Mouse (Mus musculus) embryonic facial prominence, embryonic 12.5 days (tissue): ENCODE measurements around the gene Cul9. TPM values are rescaled to one million over a fixed set of nuclear protein-coding genes. Genes with fewer than 3 reads are reported as not detected.
A peak's percentile ranks its signal among the peaks of the same experiment; 100 is the strongest.
"Not testable (repeated sequence)": the region's sequence is repeated elsewhere in the genome, so short reads cannot be mapped to it uniquely, and the experiment has no call there.

ENCODE experiments used
- ATAC-seq: fragments of 200-750 bp; cut with Nextera tagmentation; 2 replicates; pipeline ENCODE4 v1.8.0; 2017; ENCODE audit not compliant: insufficient number of reproducible peaks, insufficient read depth, low FRiP score, low TSS enrichment
- H3K27ac ChIP-seq: fragments of 300-500 bp; sonication (generic); 2 replicates; pipeline ENCODE4 v1.5.1; 2016; ENCODE audit warnings: mild to moderate bottlenecking
- H3K27me3 ChIP-seq: fragments of 300-500 bp; sonication (generic); 2 replicates; pipeline ENCODE4 v1.6.1; 2016; ENCODE audit warnings: mild to moderate bottlenecking, moderate library complexity
- H3K36me3 ChIP-seq: fragments of 300-500 bp; sonication (generic); 2 replicates; pipeline ENCODE4 v1.6.1; 2016; ENCODE audit warnings: mild to moderate bottlenecking
- H3K4me1 ChIP-seq: fragments of 300-500 bp; sonication (generic); 2 replicates; pipeline ENCODE4 v1.6.1; 2016
- H3K4me2 ChIP-seq: fragments of 300-500 bp; sonication (generic); replicated peaks from 2 replicates; pipeline ENCODE4 v1.6.1; 2016; ENCODE audit warnings: mild to moderate bottlenecking, moderate library complexity
- H3K4me3 ChIP-seq: fragments of 300-500 bp; sonication (generic); 2 replicates; pipeline ENCODE4 v1.5.1; 2016; ENCODE audit warnings: mild to moderate bottlenecking
- H3K9ac ChIP-seq: fragments of 300-500 bp; sonication (generic); 2 replicates; pipeline ENCODE4 v1.6.1; 2016; ENCODE audit warnings: mild to moderate bottlenecking, moderate library complexity
- H3K9me3 ChIP-seq: fragments of 300-500 bp; sonication (generic); 2 replicates; pipeline ENCODE4 v1.6.1; 2016; ENCODE audit warnings: mild to moderate bottlenecking, moderate library complexity
- WGBS: fragments of 180-500 bp; shearing (Covaris S2); methylation state at CpG from one replicate; pipeline ENCODE4 v1.1.7; 2016; 5-methylcytosine and 5-hydroxymethylcytosine counted together
- polyA plus RNA-seq: library from polyadenylated mRNA; unstranded; fragments of >200 nt; fragmentation: Nextera tagmentation; extraction: Ambion mirVana; gene quantifications from 2 replicates; pipeline ENCODE4 v1.2.1, GENCODE M21; 2016

Gene Cul9
- polyA plus RNA-seq, 1 experiment from 2014 or later: 13.4 TPM

DNA sequence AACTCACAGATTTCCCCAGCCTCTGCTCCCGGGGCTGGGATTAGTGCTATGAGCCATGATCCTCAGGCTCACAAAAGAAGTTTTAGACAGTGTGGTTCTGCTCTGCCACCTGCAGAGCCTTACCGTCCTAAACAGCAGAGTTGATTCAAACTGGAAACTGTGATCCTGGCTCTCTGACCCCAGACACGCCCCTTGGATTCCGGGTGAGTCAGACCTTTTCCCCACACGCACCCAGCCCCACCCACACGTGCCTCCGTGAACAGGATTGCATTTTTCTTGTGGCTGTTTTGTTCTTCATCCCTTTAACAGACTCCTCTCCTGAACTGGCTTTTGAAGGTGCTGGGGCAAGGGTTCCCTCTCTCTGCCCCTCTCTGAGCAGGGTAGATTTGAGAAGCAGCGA, 48.2 kb downstream of the Cul9 start:
- H3K36me3 ChIP-seq: peaks cover 28% of the 10 kb centered on the region; the same call in 1 of the 2 replicates
- H3K27ac ChIP-seq: no peak overlapping the region
- peaks cover 10% of the 10 kb centered on the region for H3K4me1 ChIP-seq
- H3K4me3 ChIP-seq: no peak overlapping the region
- H3K27me3 ChIP-seq: 0 out of 2 replicates have a peak, but pooled peaks cover 9% of the 10 kb centered on the region
- 73% methylated on average over 8 of the region's 8 CpGs for WGBS
- no peak for ATAC-seq
- H3K9ac ChIP-seq: 0 out of 2 replicates have a peak overlapping the region, but pooled peaks have one; percentile 5
- H3K9me3 ChIP-seq: no peaks in the 10 kb centered on the region
- peak overlapping the region; percentile 81 for H3K4me2 ChIP-seq

DNA sequence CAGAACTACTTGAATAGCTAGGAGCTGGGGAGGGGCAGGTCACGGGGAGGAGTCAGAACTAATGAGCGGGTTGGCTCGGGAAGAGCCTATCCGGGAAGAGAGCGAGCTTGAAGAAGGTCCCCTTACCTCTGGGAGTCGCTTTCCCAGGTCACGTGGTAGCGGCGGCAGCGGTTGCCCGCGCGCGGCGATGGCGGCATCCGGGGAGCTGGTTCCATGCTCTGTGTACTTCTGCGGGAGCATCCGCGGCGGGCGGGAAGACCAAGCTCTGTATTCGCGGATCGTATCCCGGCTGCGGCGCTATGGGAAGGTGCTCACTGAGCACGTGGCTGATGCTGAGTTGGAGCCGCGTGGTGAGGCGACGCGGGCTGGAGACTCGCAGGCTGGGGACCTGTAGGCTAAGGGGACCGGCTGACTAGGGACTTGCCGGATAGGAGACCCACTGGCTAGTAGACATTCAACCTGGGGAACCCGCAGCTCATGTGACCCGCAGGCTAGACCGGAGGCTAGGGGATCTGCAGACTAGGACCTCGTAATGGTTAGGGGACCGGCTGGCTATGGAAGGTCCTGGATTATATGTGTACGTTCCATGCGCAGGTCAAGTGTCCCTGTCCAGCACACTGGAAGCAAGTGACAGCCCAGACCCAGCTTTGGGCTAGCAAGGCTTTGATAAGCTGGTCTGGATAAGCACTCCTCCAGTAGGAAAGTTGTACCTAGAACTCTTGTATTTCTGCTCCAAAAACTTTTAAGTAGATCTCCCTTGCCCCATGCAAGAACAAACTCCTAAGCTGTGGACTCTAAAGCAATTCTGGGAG, 49.4 kb downstream of the Cul9 start, which contains the start of gene Dnph1:
Gene Dnph1, plus strand, starts transcription at position 89 of the 812 bp plus-strand sequence.
- Histone ChIP-seq H3K4me2 (peak within 1 kb of the TSS; percentile 81), H3K27me3 (0 out of 2 replicates have a peak, but pooled peaks cover 9% of the 10 kb centered on the region), H3K4me1 (peaks cover 10% of the 10 kb centered on the region), H3K36me3 (peaks cover 28% of the 10 kb centered on the region; the same call in 1 of the 2 replicates), H3K9ac (peak within 1 kb of the TSS; percentile 63), H3K27ac (no peak within 1 kb of the TSS), H3K9me3 (no peaks in the 10 kb centered on the region), H3K4me3 (peak within 1 kb of the TSS; percentile 64)
- ATAC-seq: peak; percentile 95
- WGBS: under 1% methylated on average over 44 of the region's 44 CpGs

DNA sequence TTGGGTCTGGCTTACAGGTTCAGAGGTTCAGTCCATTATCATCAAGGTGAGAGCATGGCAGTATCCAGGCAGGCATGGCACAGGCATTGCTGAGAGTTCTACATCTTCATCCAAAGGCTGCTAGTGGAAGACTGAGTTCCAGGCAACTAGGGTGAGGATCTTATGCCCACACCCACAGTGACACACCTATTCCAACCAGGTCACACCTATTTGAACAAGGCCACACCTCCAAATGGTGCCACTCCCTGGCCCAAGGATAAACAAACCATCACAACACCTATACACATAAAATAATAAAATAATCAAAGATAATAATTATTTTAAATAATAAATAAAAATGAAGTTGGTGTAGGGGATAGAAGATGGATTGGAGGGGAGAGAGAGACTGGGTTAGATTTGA, 50.1 kb downstream of the Cul9 start:
- H3K4me1 ChIP-seq, H3K27me3 ChIP-seq, H3K4me3 ChIP-seq, H3K9ac ChIP-seq, ATAC-seq, H3K27ac ChIP-seq, H3K4me2 ChIP-seq, H3K9me3 ChIP-seq: not testable (repeated sequence)
- peaks cover 25% of the 10 kb centered on the region; the same call in 1 of the 2 replicates for H3K36me3 ChIP-seq

DNA sequence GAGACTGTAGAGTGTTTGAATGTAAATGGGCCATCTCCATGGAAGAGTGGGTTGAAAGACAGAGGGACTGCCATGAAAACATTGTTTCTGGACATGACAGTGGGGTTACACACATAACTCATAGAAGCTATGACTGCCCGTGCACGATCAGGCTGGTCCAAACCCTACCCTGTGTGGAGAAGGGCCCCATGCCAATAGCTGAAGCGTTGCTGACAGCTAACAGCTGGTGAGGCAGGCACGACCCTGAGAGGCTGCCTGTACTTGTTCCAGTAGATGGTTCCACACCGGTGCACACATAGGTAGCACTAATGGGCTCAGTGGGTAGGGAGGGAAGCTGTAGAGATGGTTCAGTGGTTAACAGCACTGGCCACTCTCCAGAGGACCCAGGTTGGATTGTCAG, 50.7 kb downstream of the Cul9 start:
- no peak overlapping the region for H3K27ac ChIP-seq
- 83% methylated on average over 5 of the region's 5 CpGs for WGBS
- ATAC-seq: no peak

DNA sequence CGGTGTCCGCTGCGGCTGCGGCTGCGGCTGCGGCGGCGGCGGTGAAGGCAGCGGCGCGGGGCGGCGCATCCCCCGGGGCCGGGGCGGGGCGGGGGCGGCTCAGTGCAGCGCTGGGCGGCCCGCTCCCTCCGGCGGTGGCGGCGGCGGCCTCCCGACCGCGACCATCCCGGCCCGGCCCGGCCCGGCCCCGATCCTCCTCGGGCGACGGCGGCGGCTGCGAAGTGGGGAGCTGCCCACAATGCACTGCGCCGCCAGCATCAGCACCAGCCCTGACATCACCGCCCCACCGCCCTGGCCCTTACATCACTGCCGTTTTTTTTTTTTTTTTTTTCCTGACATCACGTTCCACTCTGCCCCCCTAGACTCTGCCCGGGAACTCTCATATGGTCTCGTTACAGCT, 58.8 kb downstream of the Cul9 start, which contains the start of gene Ttbk1:
Gene Ttbk1, minus strand, starts transcription at position 245 of the 400 bp plus-strand sequence.
- peaks cover 69% of the 10 kb centered on the region for H3K27me3 ChIP-seq
- 0 out of 2 replicates have a peak, but pooled peaks cover 3% of the 10 kb centered on the region for H3K4me1 ChIP-seq
- ATAC-seq: no peak
- H3K4me2 ChIP-seq: peak within 1 kb of the TSS; percentile 73
- no peaks in the 10 kb centered on the region for H3K9me3 ChIP-seq
- WGBS: 1% methylated on average over 6 of the region's 49 CpGs
- H3K4me3 ChIP-seq: peak within 1 kb of the TSS; percentile 47
- no peaks in the 10 kb centered on the region for H3K36me3 ChIP-seq
- no peak within 1 kb of the TSS for H3K27ac ChIP-seq
- peak within 1 kb of the TSS; percentile 53 for H3K9ac ChIP-seq

More for the DNA sequence above, 50.7 kb downstream of the Cul9 start:
- no peaks in the 10 kb centered on the region for H3K9me3 ChIP-seq
- peaks cover 10% of the 10 kb centered on the region for H3K4me1 ChIP-seq
- peaks cover 21% of the 10 kb centered on the region; the same call in 1 of the 2 replicates for H3K36me3 ChIP-seq
- no peak overlapping the region for H3K9ac ChIP-seq
- no peak overlapping the region for H3K4me3 ChIP-seq
- H3K4me2 ChIP-seq: no peak overlapping the region
- 0 out of 2 replicates have a peak, but pooled peaks cover 9% of the 10 kb centered on the region for H3K27me3 ChIP-seq

DNA sequence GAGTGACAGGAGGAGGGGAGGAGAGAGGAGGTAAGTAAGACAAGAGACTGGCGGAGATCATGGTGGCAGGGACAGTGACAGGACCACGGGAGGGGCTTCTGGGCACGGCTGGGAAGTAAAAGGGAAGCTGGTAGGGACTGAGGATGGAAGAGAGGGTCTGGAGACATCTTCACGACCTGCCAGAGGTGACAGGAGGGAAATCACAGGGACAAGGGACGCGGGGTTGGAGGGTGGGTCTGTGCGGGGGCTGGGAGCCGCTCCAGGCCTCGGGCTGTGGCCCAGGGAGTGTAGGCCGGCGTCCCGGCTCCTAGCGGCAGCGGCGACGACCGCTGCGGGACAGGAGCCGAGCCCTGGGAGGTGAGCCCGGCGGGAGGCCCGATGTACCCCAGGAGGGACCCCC, 59.2 kb downstream of the Cul9 start:
- Histone ChIP-seq H3K4me3 (peak overlapping the region; percentile 47), H3K36me3 (no peaks in the 10 kb centered on the region), H3K4me1 (0 out of 2 replicates have a peak, but pooled peaks cover 3% of the 10 kb centered on the region), H3K9me3 (no peaks in the 10 kb centered on the region), H3K4me2 (peak overlapping the region; percentile 73), H3K27me3 (peaks cover 69% of the 10 kb centered on the region), H3K9ac (peak overlapping the region; percentile 53), H3K27ac (no peak overlapping the region)
- WGBS: under 1% methylated on average over 22 of the region's 22 CpGs
- ATAC-seq: no peak

DNA sequence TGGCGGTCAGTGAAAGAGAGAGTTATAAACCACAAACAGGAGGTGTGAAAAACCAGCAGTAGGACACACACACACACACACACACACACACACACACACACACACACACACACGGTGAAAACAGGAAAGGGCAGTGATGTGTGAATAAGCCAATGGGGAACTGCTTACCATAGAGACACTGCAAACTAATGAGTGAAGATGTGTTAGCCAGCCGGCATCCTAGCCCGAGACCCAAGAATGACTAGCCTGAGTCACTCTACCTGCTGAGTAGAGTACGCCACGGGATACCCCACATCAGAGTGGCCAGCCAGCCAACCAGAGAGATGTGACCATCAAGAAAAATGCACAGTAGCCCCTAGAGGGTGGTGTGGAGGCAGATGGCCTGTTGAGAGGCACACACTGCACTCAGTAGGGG, 61.7 kb downstream of the Cul9 start:
- ATAC-seq: no peak
- Histone ChIP-seq H3K4me1 (0 out of 2 replicates have a peak, but pooled peaks cover 3% of the 10 kb centered on the region), H3K9me3 (no peaks in the 10 kb centered on the region), H3K4me3 (no peak overlapping the region), H3K27ac (no peak overlapping the region), H3K36me3 (no peaks in the 10 kb centered on the region), H3K9ac (no peak overlapping the region), H3K4me2 (peak overlapping the region; percentile 48), H3K27me3 (peaks cover 70% of the 10 kb centered on the region)
- WGBS: 10% methylated on average over 6 of the region's 6 CpGs

DNA sequence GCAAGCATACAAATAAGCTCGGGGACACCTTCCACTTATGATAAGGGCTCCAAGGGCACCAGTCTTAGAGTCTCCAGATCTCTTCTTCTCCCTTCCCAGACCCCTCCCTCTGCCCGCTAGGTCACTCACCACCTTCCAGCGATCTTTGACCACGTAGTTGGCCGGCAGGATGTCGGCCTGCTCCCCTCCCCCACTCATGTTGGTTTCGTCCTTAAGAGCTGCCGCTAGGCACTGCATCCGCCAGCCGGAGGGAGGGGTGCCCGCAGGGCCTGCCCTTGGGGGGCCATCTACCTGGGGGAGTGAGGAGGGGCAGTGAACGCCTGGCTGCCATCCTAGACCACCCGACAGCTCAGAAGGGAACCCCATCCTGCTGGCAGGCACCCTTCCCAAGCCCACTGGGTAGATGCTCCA, 62.2 kb downstream of the Cul9 start:
- peak overlapping the region; percentile 24 for H3K4me3 ChIP-seq
- no peak overlapping the region for H3K9ac ChIP-seq
- 0 out of 2 replicates have a peak, but pooled peaks cover 3% of the 10 kb centered on the region for H3K4me1 ChIP-seq
- H3K9me3 ChIP-seq: no peaks in the 10 kb centered on the region
- H3K27ac ChIP-seq: no peak overlapping the region
- ATAC-seq: no peak
- H3K27me3 ChIP-seq: peaks cover 68% of the 10 kb centered on the region
- H3K36me3 ChIP-seq: no peaks in the 10 kb centered on the region
- WGBS: 2% methylated on average over 13 of the region's 13 CpGs
- H3K4me2 ChIP-seq: peak overlapping the region; percentile 48

DNA sequence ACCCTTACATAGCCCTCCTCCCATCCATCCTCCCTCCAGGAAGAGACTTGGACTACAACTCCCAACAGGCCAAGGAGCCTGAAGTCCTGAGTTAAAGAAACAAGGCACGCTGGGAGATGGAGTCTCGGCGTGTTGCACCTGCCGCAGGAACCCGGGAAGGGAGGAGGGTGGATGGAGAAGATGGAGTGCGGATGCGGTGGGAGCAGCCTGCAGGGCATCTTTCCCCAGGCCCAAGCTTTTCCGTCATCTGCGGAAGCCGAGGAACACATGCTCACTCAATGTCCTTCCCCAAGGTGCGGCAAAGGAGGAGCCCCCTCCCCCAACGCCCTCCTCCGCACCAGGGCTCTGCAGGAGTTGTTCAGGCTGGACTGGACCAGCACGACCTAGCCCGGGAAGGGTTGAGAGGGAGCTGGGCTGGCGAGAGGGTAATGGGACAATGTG, 62.6 kb downstream of the Cul9 start:
- 1% methylated on average over 16 of the region's 16 CpGs for WGBS
- no peak overlapping the region for H3K27ac ChIP-seq

DNA sequence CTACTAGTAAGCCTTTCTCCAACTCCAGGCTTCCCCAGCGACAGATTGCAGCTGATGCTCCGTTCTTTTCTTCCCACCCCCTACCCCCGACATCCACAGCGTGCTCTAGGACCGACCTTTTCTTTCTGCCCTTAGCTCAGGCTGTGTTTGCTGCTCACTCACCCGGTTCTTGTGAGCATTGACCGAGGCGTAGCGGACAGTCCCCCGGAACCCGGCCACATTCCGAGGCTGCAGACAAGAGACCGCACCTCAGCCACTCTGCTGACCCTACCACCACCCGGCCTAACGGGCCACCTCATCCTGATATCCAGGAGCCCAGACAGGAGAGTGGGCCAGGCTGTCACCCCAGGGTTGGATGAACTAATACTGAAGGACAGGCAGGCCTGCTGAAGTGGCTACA, 68.9 kb downstream of the Cul9 start:
- 86% methylated on average over 15 of the region's 15 CpGs for WGBS
- Histone ChIP-seq H3K4me3 (no peak overlapping the region), H3K27ac (no peak overlapping the region), H3K9me3 (no peaks in the 10 kb centered on the region), H3K9ac (no peak overlapping the region), H3K4me1 (no peaks in the 10 kb centered on the region), H3K36me3 (no peaks in the 10 kb centered on the region), H3K27me3 (0 out of 2 replicates have a peak, but pooled peaks cover 3% of the 10 kb centered on the region), H3K4me2 (no peak overlapping the region)
- ATAC-seq: no peak

More for the DNA sequence above, 62.6 kb downstream of the Cul9 start:
- Histone ChIP-seq H3K27me3 (peaks cover 64% of the 10 kb centered on the region), H3K9me3 (no peaks in the 10 kb centered on the region), H3K4me3 (peak overlapping the region; percentile 24), H3K4me2 (peak overlapping the region; percentile 48), H3K9ac (no peak overlapping the region), H3K4me1 (0 out of 2 replicates have a peak, but pooled peaks cover 3% of the 10 kb centered on the region), H3K36me3 (no peaks in the 10 kb centered on the region)
- peak; percentile 53; the same call in 1 of the 2 replicates for ATAC-seq

DNA sequence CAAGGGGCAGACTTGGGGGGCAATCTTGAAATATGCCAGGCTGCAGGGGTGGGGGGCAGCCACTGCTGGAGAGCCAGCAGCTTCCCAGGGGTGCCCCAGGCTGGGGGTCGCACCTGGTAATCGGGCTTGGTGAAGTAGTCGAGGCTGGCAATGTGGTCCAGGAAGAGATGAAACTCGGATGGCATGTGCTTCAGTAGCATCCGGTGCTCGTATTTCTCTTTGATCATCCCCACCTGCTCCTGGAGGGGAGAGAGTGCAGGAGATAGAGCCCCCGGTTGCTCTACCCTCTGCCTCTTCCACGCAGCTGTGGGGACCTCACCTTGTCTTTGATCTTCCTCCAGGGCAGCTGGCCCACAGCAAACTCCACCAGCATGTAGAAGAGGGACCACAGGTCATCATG, 69.6 kb downstream of the Cul9 start:
- H3K9ac ChIP-seq: no peak overlapping the region
- no peak for ATAC-seq
- no peaks in the 10 kb centered on the region for H3K4me1 ChIP-seq
- no peaks in the 10 kb centered on the region for H3K36me3 ChIP-seq
- H3K27ac ChIP-seq: no peak overlapping the region
- H3K27me3 ChIP-seq: 0 out of 2 replicates have a peak, but pooled peaks cover 3% of the 10 kb centered on the region
- no peak overlapping the region for H3K4me2 ChIP-seq
- H3K9me3 ChIP-seq: no peaks in the 10 kb centered on the region
- WGBS: 73% methylated on average over 8 of the region's 8 CpGs
- H3K4me3 ChIP-seq: no peak overlapping the region

DNA sequence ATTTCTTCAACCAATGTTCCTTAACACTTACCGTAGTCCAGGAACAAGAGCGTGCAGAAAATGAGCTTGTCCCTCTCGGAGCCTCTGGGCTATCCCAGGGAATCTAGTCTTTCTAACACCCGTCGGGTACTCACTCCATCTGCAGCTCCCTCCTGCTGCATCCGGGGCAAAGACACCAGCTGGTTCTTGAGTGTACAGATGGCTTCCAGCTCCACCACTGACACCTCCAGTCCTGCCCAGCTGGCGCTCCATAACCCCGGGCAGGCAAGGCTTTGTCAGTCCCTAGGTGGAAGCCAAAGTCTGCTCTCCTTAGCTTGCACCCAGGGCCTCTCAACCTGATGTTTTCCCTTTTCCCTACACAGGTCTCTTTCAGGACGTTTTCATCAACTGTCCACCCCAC, 78.4 kb downstream of the Cul9 start:
- H3K27me3 ChIP-seq: peaks cover 9% of the 10 kb centered on the region
- H3K9me3 ChIP-seq: no peaks in the 10 kb centered on the region
- no peaks in the 10 kb centered on the region for H3K4me1 ChIP-seq
- 62% methylated on average over 9 of the region's 9 CpGs for WGBS
- no peaks in the 10 kb centered on the region for H3K36me3 ChIP-seq
- H3K4me2 ChIP-seq: no peak overlapping the region
- H3K9ac ChIP-seq: no peak overlapping the region
- no peak for ATAC-seq
- H3K27ac ChIP-seq: no peak overlapping the region
- H3K4me3 ChIP-seq: no peak overlapping the region
